Mouse (Mus musculus): ENCODE results near the gene Lrfn3. TPM values are rescaled to one million over a fixed set of nuclear protein-coding genes. Genes with fewer than 3 reads are reported as not detected.

Lrfn3 gene
- polyA plus RNA-seq, 1 experiment from 2014 or later, result 4.2 TPM

- no peak overlapping the region for H3K27ac ChIP-seq
- peaks cover 21% of the 10 kb centered on the region for H3K27me3 ChIP-seq
- H3K4me1 ChIP-seq, result peaks cover 32% of the 10 kb centered on the region
- no peak for ATAC-seq (ENCODE audit: borderline replicate concordance, extremely low read depth, low FRiP score, low TSS enrichment)
- no peak overlapping the region for H3K4me3 ChIP-seq
- H3K9ac ChIP-seq, result no peak overlapping the region
- no peaks in the 10 kb centered on the region for H3K36me3 ChIP-seq
- no peaks in the 10 kb centered on the region for H3K9me3 ChIP-seq
- 1% methylated on average over 9 of the region's 9 CpGs for WGBS
- peak overlapping the region; percentile 31; the same call in 1 of the 2 replicates for H3K4me2 ChIP-seq
Measured at GRCm38 (mm10) chr7:30336384-30336783, 26.2 kb downstream of the Lrfn3 start.

GRCm38 (mm10) chr7:30335688-30336087 is 26.9 kb downstream of the Lrfn3 start:
- Histone ChIP-seq H3K4me1 (peaks cover 32% of the 10 kb centered on the region), H3K27ac (no peak overlapping the region), H3K9ac (no peak overlapping the region), H3K9me3 (no peaks in the 10 kb centered on the region), H3K27me3 (peaks cover 21% of the 10 kb centered on the region), H3K4me3 (no peak overlapping the region), H3K4me2 (no peak overlapping the region), H3K36me3 (no peaks in the 10 kb centered on the region)
- 70% methylated on average over 6 of the region's 6 CpGs for WGBS
- ATAC-seq (ENCODE audit: borderline replicate concordance, extremely low read depth, low FRiP score, low TSS enrichment), result no peak

- no peak overlapping the region for H3K4me3 ChIP-seq
- no peaks in the 10 kb centered on the region for H3K9me3 ChIP-seq
- H3K36me3 ChIP-seq, result no peaks in the 10 kb centered on the region
- H3K9ac ChIP-seq, result no peak overlapping the region
- no peak overlapping the region for H3K4me2 ChIP-seq
- ATAC-seq (ENCODE audit: borderline replicate concordance, extremely low read depth, low FRiP score, low TSS enrichment), result no peak
- WGBS, result 66% methylated on average over 5 of the region's 5 CpGs
- peaks cover 32% of the 10 kb centered on the region for H3K4me1 ChIP-seq
- H3K27ac ChIP-seq, result no peak overlapping the region
- peaks cover 21% of the 10 kb centered on the region for H3K27me3 ChIP-seq
Measured at GRCm38 (mm10) chr7:30334563-30334962, 28.0 kb downstream of the Lrfn3 start.

- H3K9ac ChIP-seq, result no peak overlapping the region
- H3K4me2 ChIP-seq, result no peak overlapping the region
Measured at GRCm38 (mm10) chr7:30333436-30333835, 29.1 kb downstream of the Lrfn3 start.

GRCm38 (mm10) chr7:30332622-30333259 is 29.8 kb downstream of the Lrfn3 start:
- peaks cover 21% of the 10 kb centered on the region for H3K27me3 ChIP-seq
- H3K9ac ChIP-seq, result no peak overlapping the region
- 0 out of 2 replicates have a peak overlapping the region, but pooled peaks have one; percentile 25 for H3K27ac ChIP-seq
- H3K4me3 ChIP-seq, result no peak overlapping the region
- no peaks in the 10 kb centered on the region for H3K36me3 ChIP-seq
- ATAC-seq (ENCODE audit: borderline replicate concordance, extremely low read depth, low FRiP score, low TSS enrichment), result no peak
- 49% methylated on average over 18 of the region's 18 CpGs for WGBS
- no peaks in the 10 kb centered on the region for H3K9me3 ChIP-seq
- H3K4me1 ChIP-seq, result peaks cover 37% of the 10 kb centered on the region
- no peak overlapping the region for H3K4me2 ChIP-seq

More at GRCm38 (mm10) chr7:30333436-30333835, 29.1 kb downstream of the Lrfn3 start:
- WGBS, result under 1% methylated on average over 4 of the region's 4 CpGs
- no peak overlapping the region for H3K4me3 ChIP-seq
- H3K36me3 ChIP-seq, result no peaks in the 10 kb centered on the region
- H3K9me3 ChIP-seq, result no peaks in the 10 kb centered on the region
- peak overlapping the region; percentile 49 for H3K27ac ChIP-seq
- ATAC-seq (ENCODE audit: borderline replicate concordance, extremely low read depth, low FRiP score, low TSS enrichment), result peak; percentile 75
- H3K4me1 ChIP-seq, result peaks cover 32% of the 10 kb centered on the region
- H3K27me3 ChIP-seq, result peaks cover 21% of the 10 kb centered on the region

GRCm38 (mm10) chr7:30331887-30332286 is 30.7 kb downstream of the Lrfn3 start:
- no peaks in the 10 kb centered on the region for H3K36me3 ChIP-seq
- peak overlapping the region; percentile 34 for H3K4me2 ChIP-seq
- no peak overlapping the region for H3K4me3 ChIP-seq
- no peak overlapping the region for H3K27ac ChIP-seq
- no peak for ATAC-seq (ENCODE audit: borderline replicate concordance, extremely low read depth, low FRiP score, low TSS enrichment)
- peaks cover 21% of the 10 kb centered on the region for H3K27me3 ChIP-seq
- no peak overlapping the region for H3K9ac ChIP-seq
- H3K4me1 ChIP-seq, result peaks cover 46% of the 10 kb centered on the region
- no peaks in the 10 kb centered on the region for H3K9me3 ChIP-seq
- WGBS, result 11% methylated on average over 13 of the region's 13 CpGs

- no peaks in the 10 kb centered on the region for H3K27me3 ChIP-seq
- no peaks in the 10 kb centered on the region for H3K36me3 ChIP-seq
- no peaks in the 10 kb centered on the region for H3K9me3 ChIP-seq
- 47% methylated on average over 10 of the region's 10 CpGs for WGBS
- no peak overlapping the region for H3K9ac ChIP-seq
- H3K27ac ChIP-seq, result no peak overlapping the region
- no peak overlapping the region for H3K4me2 ChIP-seq
- H3K4me3 ChIP-seq, result no peak overlapping the region
- H3K4me1 ChIP-seq, result peaks cover 31% of the 10 kb centered on the region
- ATAC-seq (ENCODE audit: borderline replicate concordance, extremely low read depth, low FRiP score, low TSS enrichment), result no peak
Measured at GRCm38 (mm10) chr7:30328379-30328778, 34.2 kb downstream of the Lrfn3 start.

GRCm38 (mm10) chr7:30327140-30327539 is 35.4 kb downstream of the Lrfn3 start:
- no peaks in the 10 kb centered on the region for H3K9me3 ChIP-seq
- H3K4me2 ChIP-seq, result peak overlapping the region; percentile 21; the same call in 1 of the 2 replicates
- H3K9ac ChIP-seq, result no peak overlapping the region
- H3K36me3 ChIP-seq, result no peaks in the 10 kb centered on the region
- WGBS, result 38% methylated on average over 15 of the region's 15 CpGs
- ATAC-seq (ENCODE audit: borderline replicate concordance, extremely low read depth, low FRiP score, low TSS enrichment), result peak; percentile 80
- H3K4me3 ChIP-seq, result no peak overlapping the region
- peaks cover 26% of the 10 kb centered on the region for H3K4me1 ChIP-seq
- peak overlapping the region; percentile 69 for H3K27ac ChIP-seq
- H3K27me3 ChIP-seq, result no peaks in the 10 kb centered on the region

- Histone ChIP-seq H3K9ac (no peak overlapping the region), H3K4me1 (peaks cover 22% of the 10 kb centered on the region), H3K36me3 (no peaks in the 10 kb centered on the region), H3K9me3 (no peaks in the 10 kb centered on the region), H3K4me2 (no peak overlapping the region), H3K27ac (no peak overlapping the region), H3K4me3 (no peak overlapping the region), H3K27me3 (no peaks in the 10 kb centered on the region)
- ATAC-seq (ENCODE audit: borderline replicate concordance, extremely low read depth, low FRiP score, low TSS enrichment), result no peak
Measured at GRCm38 (mm10) chr7:30326427-30326826, 36.1 kb downstream of the Lrfn3 start.

- Histone ChIP-seq H3K9me3 (no peaks in the 10 kb centered on the region), H3K4me3 (no peak overlapping the region), H3K9ac (no peak overlapping the region), H3K36me3 (no peaks in the 10 kb centered on the region), H3K27ac (no peak overlapping the region), H3K4me1 (peaks cover 28% of the 10 kb centered on the region), H3K4me2 (no peak overlapping the region), H3K27me3 (no peaks in the 10 kb centered on the region)
- 43% methylated on average over 2 of the region's 2 CpGs for WGBS
- no peak for ATAC-seq (ENCODE audit: borderline replicate concordance, extremely low read depth, low FRiP score, low TSS enrichment)
Measured at GRCm38 (mm10) chr7:30325364-30325763, 37.2 kb downstream of the Lrfn3 start.

GRCm38 (mm10) chr7:30324300-30324944 is 38.1 kb downstream of the Lrfn3 start:
- no peak overlapping the region for H3K9ac ChIP-seq
- no peak for ATAC-seq (ENCODE audit: borderline replicate concordance, extremely low read depth, low FRiP score, low TSS enrichment)
- H3K4me2 ChIP-seq, result no peak overlapping the region
- peaks cover 28% of the 10 kb centered on the region for H3K4me1 ChIP-seq
- H3K27ac ChIP-seq, result no peak overlapping the region
- H3K4me3 ChIP-seq, result no peak overlapping the region
- H3K27me3 ChIP-seq, result no peaks in the 10 kb centered on the region
- no peaks in the 10 kb centered on the region for H3K9me3 ChIP-seq
- 75% methylated on average over 5 of the region's 5 CpGs for WGBS
- no peaks in the 10 kb centered on the region for H3K36me3 ChIP-seq

GRCm38 (mm10) chr7:30323795-30324194 is 38.8 kb downstream of the Lrfn3 start, which contains the start of gene Sdhaf1:
TSS of gene Sdhaf1 (minus strand) at chr7:30323895.
- WGBS, result 72% methylated on average over 3 of the region's 3 CpGs
- H3K36me3 ChIP-seq, result no peaks in the 10 kb centered on the region

More at GRCm38 (mm10) chr7:30323795-30324194, 38.8 kb downstream of the Lrfn3 start, which contains the start of gene Sdhaf1:
- Histone ChIP-seq H3K4me3 (peak within 1 kb of the TSS; percentile 85), H3K27ac (peak within 1 kb of the TSS; percentile 89), H3K9ac (peak within 1 kb of the TSS; percentile 48), H3K27me3 (no peaks in the 10 kb centered on the region), H3K4me2 (peak within 1 kb of the TSS; percentile 78), H3K4me1 (peaks cover 28% of the 10 kb centered on the region), H3K9me3 (no peaks in the 10 kb centered on the region)
- no peak for ATAC-seq (ENCODE audit: borderline replicate concordance, extremely low read depth, low FRiP score, low TSS enrichment)

Measured in lung, embryonic 15.5 days (tissue).